ENCODE assay signal across 14 mouse cellular contexts in genomic region chr6:148216752-148217151, GRCm38 (mm10).
"Had no signal": no experiment of that assay in that cellular context is flagged by ENCODE, and none has a peak within 500 bp of the region (broad histone marks: within the 10 kb centered on the region; RNA-seq: fewer than 3 reads in every experiment).

No protein-coding gene starts in this region.

- ATAC-seq: midbrain, embryonic 16.5 days had no signal

- H3K4me2 ChIP-seq: lung, embryonic 14.5 days; midbrain, embryonic 12.5 days; neural tube, embryonic 12.5 days had no signal

- DNase-seq: lung, adult 18-20 months; lung, embryonic 14.5 days; lung, postnatal 10 days; lung, postnatal 4 days; midbrain, embryonic 14.5 days; right cerebral cortex, postnatal 14 days; thymus, adult 18-20 months; thymus, postnatal 14 days; thymus, postnatal 36 days had no signal

- H3K9me3 ChIP-seq: midbrain, embryonic 10.5 days; midbrain, embryonic 12.5 days; neural tube, embryonic 12.5 days had no signal

- H3K4me3 ChIP-seq: midbrain, embryonic 10.5 days; midbrain, embryonic 12.5 days; myocyte; neural tube, embryonic 12.5 days had no signal

- H3K9ac ChIP-seq: lung, embryonic 14.5 days; midbrain, embryonic 12.5 days; neural tube, embryonic 12.5 days had no signal

- H3K27ac ChIP-seq: midbrain, embryonic 10.5 days; midbrain, embryonic 12.5 days; neural tube, embryonic 12.5 days had no signal

- H3K36me3 ChIP-seq: midbrain, embryonic 10.5 days; midbrain, embryonic 12.5 days; neural tube, embryonic 12.5 days had no signal

- H3K27me3 ChIP-seq: midbrain, embryonic 12.5 days; neural tube, embryonic 12.5 days had no signal
